Mouse (Mus musculus) megakaryocyte-erythroid progenitor cell, adult 5 weeks (primary cell): Measurements from ENCODE around the gene Olfr810. TPM values are rescaled to one million over a fixed set of nuclear protein-coding genes. Genes with fewer than 3 reads are reported as not detected.

Experiments used
- polyA plus RNA-seq: library from polyadenylated mRNA; stranded (reverse); fragments of >175 nt; gene quantifications from 2 replicates; pipeline ENCODE4 v1.2.3, GENCODE M21; 2012

Gene Olfr810
- not detected in 2 replicates for polyA plus RNA-seq

DNA sequence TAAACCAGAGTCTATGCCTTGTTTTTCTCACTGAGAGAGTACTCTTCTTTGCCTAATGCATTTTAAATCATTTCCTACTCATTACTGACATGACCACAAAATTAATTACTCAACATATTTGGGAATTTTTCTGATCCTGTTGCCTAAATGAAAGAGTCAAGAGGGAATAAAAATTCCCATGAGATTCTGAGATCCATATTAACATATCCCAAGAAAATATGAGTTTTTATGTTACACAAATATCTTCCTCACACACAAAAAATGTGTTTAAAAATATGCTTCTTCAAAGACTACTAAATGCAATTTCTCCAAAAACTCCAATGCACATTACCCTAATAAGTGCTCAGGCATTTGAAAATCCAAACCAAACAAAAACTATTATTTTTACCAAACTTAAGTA, at the start of gene Olfr810:
Olfr810 (minus strand) TSS at position 101 of the 400 bp plus-strand sequence.

DNA sequence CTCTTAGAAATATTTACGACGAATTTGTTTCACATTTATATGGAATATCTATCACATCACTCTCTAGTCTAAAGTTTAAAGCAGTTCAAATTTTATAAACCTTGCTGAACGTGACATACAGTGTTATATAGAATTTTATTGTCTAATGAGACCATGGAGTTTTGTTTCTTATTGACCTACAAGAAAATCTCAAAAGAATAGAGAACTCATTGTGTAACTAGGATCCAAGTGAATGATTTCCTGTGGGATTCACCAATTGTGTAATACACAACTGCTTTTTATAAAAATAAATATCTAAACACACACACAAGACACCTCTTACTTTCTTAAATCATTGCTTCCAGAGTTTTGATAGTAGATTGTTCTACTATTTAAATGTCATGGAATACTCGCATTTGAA, 9.6 kb upstream of the Olfr810 start, which contains the start of gene Olfr811:
Olfr811 (minus strand) TSS at position 101 of the 400 bp plus-strand sequence.

DNA sequence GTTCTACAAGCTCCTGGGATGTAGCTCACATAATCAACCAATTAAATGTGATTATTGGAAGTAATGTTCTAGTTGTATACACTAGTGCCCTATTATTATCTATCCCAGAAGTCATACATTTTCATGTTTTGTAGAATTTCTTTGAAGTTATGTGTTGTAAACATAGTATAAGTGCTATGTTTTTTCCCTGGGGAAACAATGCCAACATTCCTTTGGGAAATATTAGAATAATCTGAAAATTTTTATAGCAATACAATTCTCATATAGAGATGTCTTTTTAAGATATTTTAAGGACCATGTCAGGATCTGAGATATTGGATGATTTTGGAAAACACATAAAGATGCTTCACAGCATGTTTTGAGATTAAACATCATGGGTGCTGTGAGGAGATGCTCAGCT, 20.4 kb downstream of the Olfr810 start, which contains the start of gene Olfr809:
Olfr809 (plus strand) TSS at position 301 of the 400 bp plus-strand sequence.

DNA sequence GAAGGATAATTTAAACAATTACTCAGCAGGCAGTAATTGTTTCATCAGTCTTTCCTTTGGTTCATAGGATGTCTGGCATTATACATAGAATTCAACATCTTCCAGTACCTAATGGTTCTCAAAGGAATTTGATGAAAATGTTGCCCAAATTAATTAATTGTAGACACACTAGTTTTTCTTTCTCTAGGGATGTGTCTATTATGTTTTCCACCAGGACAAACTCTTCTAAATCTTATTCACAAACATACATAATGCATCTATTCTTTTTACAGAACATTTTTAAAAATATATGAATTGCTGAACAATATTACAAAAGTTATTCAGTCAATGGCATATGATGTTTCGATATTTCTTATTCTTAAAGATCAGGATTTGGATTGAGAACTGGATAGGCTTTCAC, 29.5 kb downstream of the Olfr810 start, which contains the start of gene Olfr808:
Olfr808 (plus strand) TSS at position 301 of the 400 bp plus-strand sequence.

DNA sequence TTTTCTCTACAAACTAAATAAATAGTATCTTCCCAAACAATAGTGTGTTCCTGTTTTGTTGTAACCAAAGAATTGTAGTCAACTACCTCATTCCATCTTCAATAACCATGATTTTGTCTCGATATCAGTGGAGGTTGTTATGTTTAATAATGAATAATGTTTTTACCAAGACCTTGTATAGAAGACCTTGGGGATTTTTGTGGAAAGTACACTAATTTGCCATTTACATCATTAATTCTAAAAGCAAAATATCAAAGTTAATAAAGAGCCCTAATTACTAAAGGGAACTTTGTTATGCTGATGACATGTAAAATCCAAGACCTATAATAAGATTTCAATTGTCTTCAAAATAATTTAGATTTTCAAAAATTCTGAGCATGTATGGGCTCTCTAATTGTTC, 37.0 kb downstream of the Olfr810 start, which contains the start of gene Olfr807:
Olfr807 (minus strand) TSS at position 101 of the 400 bp plus-strand sequence.

DNA sequence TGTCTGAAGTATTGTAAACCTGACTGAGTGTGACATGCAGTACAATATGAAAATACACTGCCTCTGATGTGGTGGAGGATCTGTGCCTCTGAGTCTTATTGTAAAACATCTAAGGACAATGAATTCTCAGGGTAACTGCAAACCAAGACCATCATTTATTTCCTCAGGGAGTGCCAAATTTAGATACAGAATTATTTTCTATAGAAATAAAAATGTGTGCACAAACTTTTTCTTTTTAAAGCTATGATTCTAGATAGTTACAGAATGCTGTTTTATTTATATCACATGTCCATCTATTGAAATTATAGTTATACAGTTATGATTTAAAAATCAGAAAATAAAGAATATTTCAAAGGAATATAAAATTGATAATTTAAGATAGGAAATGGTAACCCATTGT, 52.9 kb downstream of the Olfr810 start, which contains the start of gene Olfr806:
Olfr806 (minus strand) TSS at position 101 of the 400 bp plus-strand sequence.

Other genes with a start within 250 kb of the Olfr810 start
- not detected in 2 replicates for gene Olfr794, start 227.3 kb downstream of the Olfr810 start, polyA plus RNA-seq
- gene Olfr796, start 182.3 kb downstream of the Olfr810 start, polyA plus RNA-seq, result not detected in 2 replicates
- gene Olfr798, start 167.0 kb downstream of the Olfr810 start, polyA plus RNA-seq, result not detected in 2 replicates
- gene Olfr799, start 157.4 kb downstream of the Olfr810 start, polyA plus RNA-seq, result not detected in 2 replicates
- gene Olfr800, start 137.2 kb downstream of the Olfr810 start, polyA plus RNA-seq, result not detected in 2 replicates
- gene Olfr801, start 121.1 kb downstream of the Olfr810 start, polyA plus RNA-seq, result not detected in 2 replicates
- not detected in 2 replicates for gene Olfr802, start 106.7 kb downstream of the Olfr810 start, polyA plus RNA-seq
- not detected in 2 replicates for gene Olfr803, start 100.6 kb downstream of the Olfr810 start, polyA plus RNA-seq
- not detected in 2 replicates for gene Olfr804, start 91.7 kb downstream of the Olfr810 start, polyA plus RNA-seq
- gene Olfr805, start 65.5 kb downstream of the Olfr810 start, polyA plus RNA-seq, result not detected in 2 replicates
- gene Olfr806, start 53.0 kb downstream of the Olfr810 start, polyA plus RNA-seq, result not detected in 2 replicates
- not detected in 2 replicates for gene Olfr807, start 37.1 kb downstream of the Olfr810 start, polyA plus RNA-seq
- 0.02 TPM in 1 of 2 replicates, not detected in the other for gene Olfr808, start 29.4 kb downstream of the Olfr810 start, polyA plus RNA-seq
- gene Olfr809, start 20.3 kb downstream of the Olfr810 start, polyA plus RNA-seq, result not detected in 2 replicates
- gene Olfr811, start 9.5 kb upstream of the Olfr810 start, polyA plus RNA-seq, result not detected in 2 replicates
- gene Olfr812, start 51.2 kb upstream of the Olfr810 start, polyA plus RNA-seq, result not detected in 2 replicates
- not detected in 2 replicates for gene Olfr813, start 60.5 kb upstream of the Olfr810 start, polyA plus RNA-seq
- not detected in 2 replicates for gene Olfr814, start 84.9 kb upstream of the Olfr810 start, polyA plus RNA-seq
- gene Olfr815, start 111.0 kb upstream of the Olfr810 start, polyA plus RNA-seq, result not detected in 2 replicates
- not detected in 2 replicates for gene Olfr816, start 120.7 kb upstream of the Olfr810 start, polyA plus RNA-seq
- not detected in 2 replicates for gene Olfr818, start 154.2 kb upstream of the Olfr810 start, polyA plus RNA-seq
- not detected in 2 replicates for gene Olfr819, start 172.3 kb upstream of the Olfr810 start, polyA plus RNA-seq
- not detected in 2 replicates for gene Olfr247, start 181.2 kb upstream of the Olfr810 start, polyA plus RNA-seq
- not detected in 2 replicates for gene Gm10310, start 190.1 kb upstream of the Olfr810 start, polyA plus RNA-seq
- not detected in 2 replicates for gene Olfr820, start 217.7 kb upstream of the Olfr810 start, polyA plus RNA-seq
- not detected in 2 replicates for gene Olfr821, start 235.4 kb upstream of the Olfr810 start, polyA plus RNA-seq